Mouse (Mus musculus): Measurements from ENCODE around the gene Terb1.

Gene Terb1

DNA sequence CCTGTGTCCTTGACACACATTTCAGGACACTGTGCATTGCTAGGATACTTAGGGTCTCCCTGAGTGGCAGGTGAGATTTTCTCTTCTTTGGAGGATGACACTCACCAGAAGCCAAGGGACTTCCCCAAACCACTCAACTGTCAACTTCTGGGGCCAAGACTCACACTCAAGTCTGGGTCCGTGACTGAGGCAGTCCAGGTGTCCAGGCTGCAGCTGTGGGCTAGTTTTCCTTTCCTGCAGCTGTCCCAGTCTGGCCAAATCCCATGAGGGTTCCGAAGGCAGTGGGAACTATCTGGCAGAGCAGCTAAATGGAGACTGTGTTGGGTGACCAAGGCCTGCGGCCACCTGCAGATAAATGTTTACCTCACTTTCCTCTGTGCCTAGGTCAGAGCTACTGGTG is 97.7 kb downstream of the Terb1 start:
- no peak for DNase-seq (ENCODE audit: low spot score in 2 of 2)

DNA sequence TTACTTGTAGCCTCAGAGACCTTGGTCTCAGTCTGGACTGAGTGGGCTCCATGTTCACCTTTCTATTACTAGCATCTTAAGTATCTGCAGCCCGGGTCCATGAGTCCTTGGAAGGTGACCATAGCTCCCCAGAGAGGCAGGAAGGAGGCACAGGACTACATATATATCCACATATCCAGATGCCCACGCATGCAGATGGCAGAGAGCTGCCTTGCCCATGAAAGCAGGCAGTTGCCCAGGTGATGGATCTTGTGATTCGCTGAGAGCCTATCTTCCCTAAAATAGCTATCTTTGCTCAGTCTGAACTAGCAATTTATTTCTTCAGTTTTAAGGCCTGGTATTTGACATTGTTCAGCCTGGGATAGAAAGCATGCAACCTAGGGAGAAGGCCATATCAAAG is 98.2 kb downstream of the Terb1 start:
- DNase-seq (ENCODE audit: low spot score in 2 of 2), result no peak

DNA sequence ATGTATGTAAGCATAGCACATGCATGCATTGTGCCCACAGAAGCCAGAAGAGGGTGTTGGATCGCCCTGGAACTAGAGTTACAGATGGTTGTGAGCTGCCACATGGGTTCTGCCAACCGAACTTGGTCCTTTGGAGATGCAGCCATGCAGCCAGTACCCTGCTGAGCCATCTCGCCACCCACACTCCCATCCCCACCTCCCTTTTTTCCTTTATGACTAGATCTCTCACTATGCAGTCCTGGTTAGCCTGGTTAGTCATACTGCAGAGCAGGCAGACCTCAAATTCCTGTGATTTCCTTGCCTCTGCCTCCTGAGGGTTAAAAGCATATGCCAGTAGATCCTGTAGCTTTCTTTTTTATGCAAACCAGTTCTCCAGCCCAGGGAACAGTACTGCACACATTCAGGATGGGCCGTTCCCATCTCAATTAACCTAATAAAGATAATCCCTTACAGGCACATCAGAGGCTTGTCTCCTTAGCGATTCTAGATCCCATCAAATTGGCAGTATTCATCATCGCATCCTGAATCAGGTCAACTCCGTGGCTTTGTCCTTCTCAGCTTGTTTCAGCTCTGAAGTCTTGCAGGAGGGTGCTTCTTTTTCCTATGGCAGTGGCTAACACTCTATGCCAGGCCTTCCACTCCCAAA is 99.0 kb downstream of the Terb1 start:
- DNase-seq (ENCODE audit: low spot score in 2 of 2), result no peak

DNA sequence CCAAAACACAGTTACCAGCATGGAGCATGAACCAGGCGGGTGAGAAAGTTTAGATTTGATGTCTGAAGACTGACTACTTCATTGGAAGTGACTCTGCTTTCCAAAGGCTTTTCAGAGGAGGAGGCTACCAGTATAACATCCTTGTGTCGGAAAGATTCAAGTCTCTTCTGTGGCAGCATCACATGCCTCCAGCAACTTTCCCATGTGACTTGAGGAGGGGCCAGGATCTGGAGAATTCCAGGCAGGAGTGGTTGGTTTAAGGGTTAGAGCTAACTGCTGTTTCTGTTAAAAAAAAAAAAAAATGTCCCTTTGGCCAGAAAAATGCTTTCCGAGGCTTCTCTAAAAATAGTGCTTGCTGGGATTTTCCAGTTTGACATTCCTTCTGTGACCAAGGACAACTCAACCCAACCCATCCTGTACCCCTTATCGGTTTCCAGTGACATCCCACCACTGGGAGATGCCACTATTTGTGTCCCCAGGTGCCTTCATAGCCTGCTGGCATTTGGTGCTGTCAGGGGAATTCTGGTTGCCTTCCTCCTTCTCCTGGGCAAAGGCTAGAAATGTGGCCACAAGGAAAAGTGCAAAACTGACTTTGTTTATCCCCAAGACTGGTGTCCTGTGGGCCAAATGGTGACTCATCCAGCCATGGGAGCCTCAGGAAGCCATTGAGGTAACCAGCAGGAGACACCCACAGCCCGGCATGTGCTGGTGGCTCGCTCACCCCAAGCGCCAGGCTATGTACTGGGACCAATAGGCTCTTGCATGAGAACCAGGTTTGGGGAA is 101.2 kb downstream of the Terb1 start:
- DNase-seq (ENCODE audit: low spot score in 2 of 2), result no peak

DNA sequence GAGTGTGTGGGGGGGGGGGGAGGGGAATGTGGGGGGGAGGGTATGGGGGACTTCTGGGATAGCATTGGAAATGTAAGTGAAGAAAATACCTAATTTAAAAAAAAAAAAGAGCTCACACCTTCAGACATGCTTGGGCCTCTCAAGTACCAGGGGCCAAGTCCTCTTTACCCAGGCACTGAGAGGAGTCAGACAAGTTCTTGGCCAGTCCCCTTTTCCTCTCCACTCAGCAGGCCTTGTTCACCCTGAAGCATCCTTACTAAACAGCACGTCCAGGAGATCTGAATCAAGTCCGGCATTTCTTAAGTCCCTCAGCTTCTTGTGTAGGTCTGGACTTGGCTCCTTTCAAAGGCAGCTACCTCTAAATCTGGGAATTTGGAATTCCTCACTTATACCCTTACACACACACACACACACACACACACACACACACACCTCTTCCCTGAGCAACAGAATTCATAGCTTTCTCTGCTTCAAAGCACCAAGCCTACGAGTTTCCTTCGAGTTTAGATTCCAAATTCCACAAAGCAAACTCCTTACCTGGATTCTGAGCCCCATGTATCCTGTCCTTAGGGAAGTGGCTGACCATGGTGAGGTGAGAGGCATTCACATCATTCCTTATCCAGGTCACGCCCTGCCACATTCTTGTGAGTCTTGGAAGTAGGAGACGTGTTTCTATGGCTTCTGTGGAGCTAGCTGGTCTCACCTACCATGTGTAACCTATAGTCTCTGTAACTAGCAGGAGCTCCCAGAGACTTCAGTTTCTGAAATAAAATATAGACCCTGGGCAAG is 103.2 kb downstream of the Terb1 start:
- DNase-seq (ENCODE audit: low spot score in 2 of 2), result no peak

DNA sequence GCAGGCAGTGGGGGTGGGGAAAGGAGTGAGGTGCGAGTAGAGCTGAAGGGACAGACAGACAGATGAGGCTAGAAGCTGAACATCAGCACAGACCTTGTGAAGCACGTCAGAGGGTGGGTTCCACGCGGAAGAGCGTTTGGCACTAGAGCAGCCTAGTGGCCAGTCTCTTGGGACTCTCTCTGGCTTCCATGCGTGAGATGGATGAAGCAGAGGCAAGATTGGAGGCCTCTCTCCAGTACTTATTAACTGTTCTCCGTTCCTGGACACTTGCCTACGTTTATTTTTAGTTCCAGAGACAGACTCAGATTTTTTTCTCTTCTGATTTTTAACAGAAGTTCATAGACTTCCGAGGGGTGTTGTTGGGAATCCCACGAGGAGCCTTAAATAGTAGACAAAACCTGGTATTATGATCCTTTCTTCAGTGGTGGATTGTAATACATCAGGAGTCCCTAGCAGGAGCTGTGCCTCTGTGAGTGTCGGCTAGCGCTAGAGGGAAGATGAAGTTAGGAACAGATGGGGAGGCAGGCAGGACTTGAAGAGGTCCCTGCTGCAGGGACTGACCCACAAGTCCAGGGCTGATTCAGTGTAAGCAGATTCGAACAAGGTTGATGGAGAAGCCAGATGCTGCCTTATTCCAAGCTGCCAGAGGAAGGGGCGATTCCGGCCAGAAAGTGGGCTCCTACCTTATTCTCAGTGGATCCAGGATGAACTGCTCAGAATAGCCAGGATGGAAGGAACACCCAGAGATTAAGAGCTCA is 104.1 kb downstream of the Terb1 start:
- DNase-seq (ENCODE audit: low spot score in 2 of 2), result no peak

DNA sequence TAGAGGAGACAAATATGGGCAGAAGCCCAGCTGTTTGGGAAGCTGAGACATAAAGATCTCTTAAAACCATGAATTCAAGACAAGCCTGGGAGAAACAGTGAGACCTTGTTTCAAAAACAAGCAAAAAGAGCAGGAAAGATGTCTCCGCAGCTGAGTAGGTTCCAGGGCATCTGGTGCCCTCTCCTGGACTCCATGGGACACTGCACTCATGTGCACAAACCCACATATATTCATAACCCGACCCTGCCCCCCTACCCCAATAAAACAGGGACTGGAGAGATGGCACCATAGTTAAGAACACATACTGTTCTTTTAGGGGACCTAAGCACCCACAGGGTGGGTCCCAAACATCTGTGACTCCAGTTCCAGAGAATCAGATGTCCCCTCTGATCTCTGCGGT is 106.1 kb downstream of the Terb1 start:
- no peak for DNase-seq (ENCODE audit: low spot score in 2 of 2)

Data from spleen, postnatal 10 days (tissue).